Mouse (Mus musculus): Measurements from ENCODE around the gene Syt12. TPM values are rescaled to one million over a fixed set of nuclear protein-coding genes. Genes with fewer than 3 reads are reported as not detected.

Gene Syt12
- 1 to 10 TPM; 4.2 to 7.2 TPM for total RNA-seq (2021)
- long read RNA-seq, experiment 1, partial matches to known transcripts: 0 of 3 reads
- long read RNA-seq, experiment 1, other reads (novel, unspliced or antisense): 0 of 3 reads
- long read RNA-seq, experiment 2, partial matches to known transcripts: 0 of 2 reads
- long read RNA-seq, experiment 2, other reads (novel, unspliced or antisense): 0 of 2 reads

DNA sequence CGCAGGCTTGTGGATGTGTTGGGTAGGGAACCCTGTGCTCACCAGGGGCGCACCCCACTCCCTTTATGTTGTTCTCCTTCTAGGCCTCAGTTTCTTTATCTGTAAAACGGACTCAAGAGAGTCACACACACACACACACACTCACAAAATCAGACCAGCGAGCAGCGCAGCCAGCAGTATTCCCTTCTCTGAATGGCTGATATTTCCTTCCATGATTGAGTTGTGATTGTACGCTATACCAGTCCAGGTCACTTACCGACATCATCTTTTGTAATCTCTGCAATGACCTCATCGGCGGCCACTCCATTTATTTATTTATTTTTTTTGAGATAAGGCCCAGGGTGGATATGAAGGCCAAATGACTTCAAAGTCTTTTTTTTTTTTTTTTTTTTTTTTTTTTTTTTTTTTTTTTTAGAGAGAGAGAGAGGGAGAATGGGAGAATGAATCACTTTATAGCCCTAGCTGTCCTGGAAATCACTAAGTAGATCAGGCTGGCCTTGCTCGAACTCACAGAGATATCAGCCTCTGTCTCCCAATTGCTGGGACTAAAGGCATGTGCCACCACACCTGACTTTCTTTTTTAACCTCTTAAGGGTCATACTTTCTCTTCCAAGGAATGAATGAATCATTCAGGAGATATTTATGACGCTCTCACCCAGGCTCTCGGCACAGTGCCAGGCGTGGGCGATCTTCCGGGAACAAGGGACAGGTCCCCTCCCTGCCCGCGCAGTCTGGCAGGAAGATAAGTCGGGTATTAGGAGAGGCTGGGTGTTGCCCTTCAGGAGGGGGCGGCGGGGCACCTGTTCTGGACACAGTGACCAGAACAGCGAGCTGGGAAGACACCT lies at the start of gene Syt12:
Gene Syt12 (minus strand): TSS at position 103 of the 845 bp plus-strand sequence.
- DNase-seq: peak; percentile 45 to 57

GRCm38 (mm10) chr19:4521426-4522050 lies 44.3 kb upstream of the Syt12 start:
- DNase-seq: no peak

DNA sequence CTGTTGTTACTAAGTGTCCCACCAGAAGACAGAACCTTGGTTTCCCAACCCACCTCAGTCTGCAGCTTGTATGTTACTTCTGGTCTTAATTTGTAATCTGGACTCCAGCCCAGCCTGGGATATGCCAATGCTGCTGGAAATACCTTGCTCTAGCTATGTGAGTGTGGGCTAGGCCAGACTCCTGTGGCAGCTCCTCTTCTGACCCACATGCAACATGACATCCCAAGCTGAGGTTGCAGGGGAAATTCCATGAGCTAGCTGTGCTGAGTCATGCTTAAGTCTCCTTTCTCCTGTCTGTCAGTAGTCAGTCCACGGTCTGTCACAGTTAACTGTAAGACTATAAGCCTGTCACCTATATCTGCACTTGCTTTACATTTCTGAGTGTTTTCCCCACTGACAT lies 40.2 kb upstream of the Syt12 start:
- no peak for DNase-seq

GRCm38 (mm10) chr19:4516288-4516687 lies 39.0 kb upstream of the Syt12 start:
- no peak for DNase-seq

- no peak for DNase-seq
These were observed 38.5 kb upstream of the Syt12 start for GRCm38 (mm10) chr19:4515746-4516145.

DNA sequence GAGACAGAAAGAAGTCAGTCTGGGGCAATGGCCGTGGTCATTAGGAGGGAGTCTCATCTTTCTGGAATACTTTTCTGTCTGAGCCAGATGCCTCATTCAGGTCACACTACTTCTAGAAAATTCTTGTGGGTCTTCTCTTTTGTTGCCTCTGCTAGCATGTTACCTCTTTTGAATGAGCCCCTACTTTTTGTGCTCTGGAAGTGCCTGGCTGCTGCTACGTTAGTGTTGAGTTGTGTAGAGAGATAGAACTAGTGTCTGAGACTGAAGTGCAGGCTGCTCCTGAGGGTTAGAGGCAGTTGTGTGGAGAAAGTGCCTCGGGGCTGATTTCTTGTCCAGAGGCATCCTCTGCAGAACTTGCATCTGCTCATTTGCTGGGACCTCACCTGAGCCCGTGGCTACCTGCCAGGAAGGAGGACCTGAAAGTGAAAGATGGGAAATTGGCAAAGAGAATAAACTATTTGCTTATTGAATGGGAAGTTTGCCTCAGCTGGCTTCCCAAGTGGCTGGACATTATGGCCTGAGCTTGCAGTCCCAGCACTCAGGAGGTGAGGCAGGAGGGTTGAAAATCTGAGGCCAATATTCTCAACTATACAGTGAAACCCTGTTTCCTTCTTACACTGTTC lies 36.1 kb upstream of the Syt12 start:
- no peak for DNase-seq

GRCm38 (mm10) chr19:4511116-4511841 lies 34.0 kb upstream of the Syt12 start:
- DNase-seq: no peak

GRCm38 (mm10) chr19:4509986-4510963 lies 33.0 kb upstream of the Syt12 start, which contains the start of gene Pcx:
Gene Pcx (plus strand): TSS chr19:4510472.
- peak; percentile 99 to 100 for DNase-seq

GRCm38 (mm10) chr19:4507746-4508145 lies 30.5 kb upstream of the Syt12 start:
- no peak for DNase-seq

DNA sequence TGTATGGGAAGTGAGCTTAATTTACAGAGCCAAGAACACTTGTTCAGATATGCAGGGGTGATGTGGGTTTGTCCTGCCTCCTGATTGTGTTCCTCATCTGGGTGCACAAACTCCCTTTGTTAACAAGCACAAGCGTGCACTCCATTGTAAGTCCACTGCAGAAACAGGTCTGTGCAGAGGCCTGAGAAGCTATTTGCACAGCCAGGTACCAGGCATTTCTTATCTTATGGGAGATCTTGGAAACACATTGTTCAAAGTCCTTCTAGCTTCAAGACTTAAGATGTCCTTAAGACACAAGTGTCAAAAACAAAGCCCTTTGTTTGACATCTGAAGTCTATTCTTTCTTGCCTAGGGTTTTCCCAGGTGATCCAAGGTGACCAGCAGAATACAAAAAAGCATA lies 27.6 kb upstream of the Syt12 start:
- no peak for DNase-seq

DNA sequence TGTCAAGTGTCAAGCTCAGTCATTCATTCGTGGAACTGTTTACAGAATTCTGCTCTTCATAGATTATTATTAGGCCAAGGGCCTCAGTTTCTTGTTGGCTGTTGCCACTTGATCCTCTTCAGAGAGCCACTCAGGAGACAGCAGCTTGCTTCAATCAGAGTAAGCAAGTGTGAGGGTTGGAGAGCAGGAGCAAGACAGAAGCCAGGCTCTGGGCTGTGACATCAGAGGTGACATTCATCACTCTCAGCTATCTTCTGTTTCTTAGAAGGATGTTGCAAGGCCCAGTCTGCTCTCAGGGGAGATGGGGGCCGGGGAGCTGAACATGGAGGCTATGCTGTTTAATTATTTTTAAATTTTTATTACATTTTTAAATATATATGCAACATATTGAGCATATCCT lies 25.5 kb upstream of the Syt12 start:
- DNase-seq: no peak

GRCm38 (mm10) chr19:4498062-4498933 lies 21.1 kb upstream of the Syt12 start, which contains the start of gene 2010003K11Rik:
Gene 2010003K11Rik (minus strand): TSS chr19:4498583.
- no peak for DNase-seq

DNA sequence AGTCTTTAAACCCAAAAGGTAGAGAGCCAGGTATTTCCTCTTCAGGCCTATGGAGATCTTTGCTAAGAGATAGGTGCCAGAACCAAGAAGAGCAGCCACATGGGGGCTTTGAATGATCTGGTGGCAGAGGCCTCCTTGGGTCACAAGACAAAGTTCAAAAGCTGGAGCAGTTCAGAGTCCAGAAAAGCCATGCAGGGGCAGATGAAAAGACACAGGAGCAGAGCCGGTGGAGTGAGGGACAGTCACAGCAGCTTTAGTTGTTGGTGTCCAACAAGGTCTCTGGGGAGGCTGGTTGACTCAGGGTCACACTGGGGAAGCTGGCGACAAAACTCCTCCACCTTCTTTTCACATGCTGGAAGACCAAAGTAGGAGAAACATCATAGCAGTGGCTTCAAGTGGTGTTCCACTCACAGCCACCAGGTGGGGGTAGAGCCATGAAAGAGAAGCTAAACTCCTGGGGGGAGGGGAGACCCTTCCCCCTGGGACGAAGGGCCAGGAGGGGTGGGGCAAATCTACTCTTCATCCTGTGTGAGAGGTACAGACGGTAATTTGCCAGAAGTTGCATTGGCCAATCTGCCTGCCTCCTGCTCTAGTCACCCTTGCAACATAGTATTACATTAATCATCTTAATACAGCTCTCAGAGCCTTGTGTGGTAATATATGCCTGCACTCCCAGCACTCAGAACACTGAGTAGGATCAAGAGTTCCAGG lies 20.2 kb upstream of the Syt12 start:
- peak; percentile 38 to 83 for DNase-seq

DNA sequence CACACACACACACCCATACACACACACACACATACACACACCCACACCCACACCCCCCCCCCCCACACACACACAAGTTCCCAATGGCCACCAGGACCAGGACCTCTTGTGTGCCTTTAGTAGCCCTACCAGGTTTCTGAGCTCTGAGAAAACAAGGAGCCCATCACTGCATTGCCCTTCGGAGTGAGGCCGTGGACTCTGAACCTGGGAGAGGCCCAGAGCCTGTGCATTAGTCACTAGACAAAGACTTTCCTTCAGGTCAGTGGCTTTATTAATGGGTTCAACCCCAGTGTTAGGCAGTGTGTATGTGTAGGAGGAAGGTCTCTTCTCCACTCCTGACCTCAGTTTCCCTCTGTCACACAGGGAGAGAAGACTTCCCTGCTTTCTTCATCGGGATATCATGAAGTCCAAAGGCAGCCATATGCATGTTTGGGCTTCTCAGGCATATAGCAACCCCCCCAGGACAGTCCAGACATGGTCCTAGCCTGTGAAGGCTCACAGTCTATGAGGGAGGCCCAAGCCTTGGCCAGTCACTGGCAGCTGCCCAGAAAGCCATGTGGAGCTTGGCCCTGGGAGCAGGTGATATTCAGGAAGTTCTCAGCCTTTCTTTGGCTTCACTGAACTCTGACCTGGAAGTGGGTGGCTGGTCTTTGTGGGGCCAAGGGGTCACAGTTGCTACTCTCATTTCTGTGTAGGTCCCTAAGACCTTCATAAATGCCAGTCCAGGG lies 19.5 kb upstream of the Syt12 start:
- no peak for DNase-seq

GRCm38 (mm10) chr19:4495814-4496213 lies 18.6 kb upstream of the Syt12 start:
- DNase-seq: no peak

GRCm38 (mm10) chr19:4494707-4495106 lies 17.5 kb upstream of the Syt12 start:
- DNase-seq: no peak

GRCm38 (mm10) chr19:4492526-4493296 lies 15.5 kb upstream of the Syt12 start:
- DNase-seq: peak; percentile 68 to 80
